Mouse (Mus musculus): ENCODE data around the gene Sltm. TPM values are rescaled to one million over a fixed set of nuclear protein-coding genes. Genes with fewer than 3 reads are reported as not detected.

Gene Sltm
- total RNA-seq, 4 experiments from 2014 or later = 48.5 to 60.9 (median 55.9) TPM

Other genes starting within 250 kb of the Sltm start
- gene Ccnb2, start 121.2 kb upstream of the Sltm start, total RNA-seq (2022) = 1 to 10 TPM in 2 of 4 experiments, under 1 TPM in 2; 0.56 to 1.2 (median 0.91) TPM
- 10 to 100 TPM; 39.2 to 46.8 (median 40.2) TPM for gene Rnf111, start 39.0 kb upstream of the Sltm start, total RNA-seq (2022)
- 1 to 10 TPM in 1 of 4 experiments, under 1 TPM in 3; 0.57 to 1.5 (median 0.79) TPM for gene Gm10642, start 113.5 kb downstream of the Sltm start, total RNA-seq (2022)
- gene Mindy2, start 114.4 kb downstream of the Sltm start, total RNA-seq (2022) = 10 to 100 TPM; 35.4 to 38.5 (median 35.6) TPM
- gene Adam10, start 136.2 kb downstream of the Sltm start, total RNA-seq (2022) = 10 to 100 TPM; 69.4 to 79.6 (median 74.7) TPM